Comparison of ENCODE assay signal across 9 mouse cellular contexts in genomic region chr5:90908983-90909382, GRCm38 (mm10). TPM values are rescaled to one million over a fixed set of nuclear protein-coding genes. Genes with fewer than 3 reads are reported as not detected.
A peak's percentile ranks its signal among the peaks of the same experiment; 100 is the strongest.
DNase-seq lines count a peak whose midpoint lies in the region; ATAC-seq and TF ChIP-seq lines count a peak whose summit lies in the region.
"Had no signal": no experiment of that assay in that cellular context is flagged by ENCODE, and none has a peak within 500 bp of the region (broad histone marks: within the 10 kb centered on the region; RNA-seq: fewer than 3 reads in every experiment).

No protein-coding gene starts in this region.

- H3K4me1 ChIP-seq in bone marrow, adult 2 months (ENCODE audit: control insufficient read depth, insufficient read depth, low read length): no peaks in the 10 kb centered on the region
- H3K4me1 ChIP-seq in forebrain, embryonic 11.5 days (replicated peaks; ENCODE audit: control insufficient read depth, insufficient read depth, low read length): no peaks in the 10 kb centered on the region
- no peaks in the 10 kb centered on the region for H3K4me1 ChIP-seq in hindbrain, embryonic 14.5 days (replicated peaks; ENCODE audit: control insufficient read depth, insufficient read depth, low read length)
- H3K4me1 ChIP-seq in midbrain, embryonic 11.5 days (ENCODE audit: control insufficient read depth, insufficient read depth, low read length): no peaks in the 10 kb centered on the region

- no peak overlapping the region for H3K27ac ChIP-seq in bone marrow, adult 2 months (ENCODE audit: control insufficient read depth, insufficient read depth, low read depth, low read length, poor library complexity)
- H3K27ac ChIP-seq in forebrain, embryonic 11.5 days (ENCODE audit: low read depth, low read length): no peak overlapping the region
- no peak overlapping the region for H3K27ac ChIP-seq in hindbrain, embryonic 14.5 days
- H3K27ac ChIP-seq in midbrain, embryonic 11.5 days (ENCODE audit: low read depth, low read length): no peak overlapping the region

- TF ChIP-seq CTCF in bone marrow, adult 2 months (IDR thresholded peaks at IDR 0.05; ENCODE audit: control insufficient read depth, insufficient read depth, low read length): peak; percentile 83

- no peak overlapping the region for H3K4me3 ChIP-seq in bone marrow, adult 2 months (replicated peaks; ENCODE audit: control insufficient read depth, low read depth, low read length)
- no peak overlapping the region for H3K4me3 ChIP-seq in forebrain, embryonic 11.5 days (ENCODE audit: low read depth, low read length)
- H3K4me3 ChIP-seq in hindbrain, embryonic 14.5 days (replicated peaks; ENCODE audit: low read length): no peak overlapping the region
- H3K4me3 ChIP-seq in midbrain, embryonic 11.5 days (ENCODE audit: low read depth, low read length): no peak overlapping the region
- H3K4me3 ChIP-seq: erythroblast, embryonic 14.5 days had no signal

- H3K9me3 ChIP-seq in forebrain, embryonic 11.5 days (ENCODE audit: control insufficient read depth, low read length): no peaks in the 10 kb centered on the region
- H3K9me3 ChIP-seq in hindbrain, embryonic 14.5 days (ENCODE audit: control insufficient read depth, low read length): no peaks in the 10 kb centered on the region
- H3K9me3 ChIP-seq in midbrain, embryonic 11.5 days (ENCODE audit: control insufficient read depth, low read length): no peaks in the 10 kb centered on the region

- no peak overlapping the region for H3K9ac ChIP-seq in forebrain, embryonic 11.5 days (ENCODE audit: low read length)
- H3K9ac ChIP-seq in hindbrain, embryonic 14.5 days: no peak overlapping the region
- no peak overlapping the region for H3K9ac ChIP-seq in midbrain, embryonic 11.5 days (ENCODE audit: low read length)

- no peak for TF ChIP-seq POLR2A in bone marrow, adult 2 months (IDR thresholded peaks at IDR 0.05; ENCODE audit: borderline replicate concordance, control insufficient read depth, low read depth, low read length)

- peak; percentile 58; the same call in 1 of the 2 replicates for ATAC-seq in forebrain, embryonic 11.5 days (replicated peaks; ENCODE audit: low FRiP score)
- ATAC-seq in hindbrain, embryonic 14.5 days (ENCODE audit: low FRiP score): peak; percentile 77; the same call in 1 of the 2 replicates
- ATAC-seq in midbrain, embryonic 11.5 days (ENCODE audit: low FRiP score): peak; percentile 73

- no peak overlapping the region for H3K4me2 ChIP-seq in forebrain, embryonic 11.5 days (ENCODE audit: low read depth, low read length, severe bottlenecking)
- no peak overlapping the region for H3K4me2 ChIP-seq in hindbrain, embryonic 14.5 days (replicated peaks)
- no peak overlapping the region for H3K4me2 ChIP-seq in midbrain, embryonic 11.5 days

- under 1% methylated on average over 2 of the region's 2 CpGs for WGBS in bone marrow, adult 2 months
- WGBS in forebrain, embryonic 11.5 days: 3% methylated on average over 2 of the region's 2 CpGs
- under 1% methylated on average over 2 of the region's 2 CpGs for WGBS in hindbrain, embryonic 14.5 days
- WGBS in midbrain, embryonic 11.5 days: 5% methylated on average over 2 of the region's 2 CpGs

- H3K36me3 ChIP-seq in forebrain, embryonic 11.5 days (ENCODE audit: control insufficient read depth, insufficient read depth, low read length): no peaks in the 10 kb centered on the region
- H3K36me3 ChIP-seq in hindbrain, embryonic 14.5 days (replicated peaks; ENCODE audit: control insufficient read depth, insufficient read depth): no peaks in the 10 kb centered on the region
- no peaks in the 10 kb centered on the region for H3K36me3 ChIP-seq in midbrain, embryonic 11.5 days (ENCODE audit: control insufficient read depth, insufficient read depth, low read length)

- peak; percentile 67 for DNase-seq in ovary, postnatal 36 days (ENCODE audit: low spot score)
- DNase-seq in ovary, adult 18-20 months (ENCODE audit: low spot score): no peak
- peak; percentile 75 for DNase-seq in forebrain, embryonic 11.5 days (ENCODE audit: low spot score)
- peak; percentile 88 for DNase-seq in hindbrain, embryonic 14.5 days (ENCODE audit: low spot score)
- peak; percentile 34 for DNase-seq in left cerebral cortex, adult 11 months (ENCODE audit: low spot score)
- DNase-seq in midbrain, embryonic 11.5 days (ENCODE audit: low spot score, missing footprints): peak; percentile 94
- DNase-seq in telencephalon, adult 2 months (ENCODE audit: low read depth, low spot score): peak; percentile 39

- 0 out of 2 replicates have a peak, but pooled peaks cover 2% of the 10 kb centered on the region for H3K27me3 ChIP-seq in forebrain, embryonic 11.5 days (ENCODE audit: control insufficient read depth, insufficient read depth, low read length)
- peaks cover 8% of the 10 kb centered on the region for H3K27me3 ChIP-seq in hindbrain, embryonic 14.5 days (ENCODE audit: control insufficient read depth, insufficient read depth, low read length)
- peaks cover 6% of the 10 kb centered on the region; the same call in 1 of the 2 replicates for H3K27me3 ChIP-seq in midbrain, embryonic 11.5 days (ENCODE audit: control insufficient read depth, insufficient read depth, low read length)

RNA-seq across cellular contexts. Expression of gene Cxcl2, which starts 5.3 kb away (rescaled TPM):
- not detected in 2 replicates for polyA plus RNA-seq in bone marrow, adult 2 months (2011; ENCODE audit: insufficient read depth, insufficient read length, low replicate concordance, missing spikeins)
- not detected in 2 replicates for polyA plus RNA-seq in forebrain, embryonic 11.5 days (2014; fragmentation: Nextera tagmentation; extraction: Ambion mirVana)
- 0.24 TPM in 1 of 2 replicates, not detected in the other for polyA plus RNA-seq in hindbrain, embryonic 14.5 days (2014; fragmentation: Nextera tagmentation; extraction: Ambion mirVana)
- polyA plus RNA-seq in midbrain, embryonic 11.5 days (2014; fragmentation: Nextera tagmentation; extraction: Ambion mirVana): not detected in 2 replicates

RNA-seq across cellular contexts. Expression of gene Cxcl1, which starts 17.9 kb away (rescaled TPM):
- polyA plus RNA-seq in bone marrow, adult 2 months (2011; ENCODE audit: insufficient read depth, insufficient read length, low replicate concordance, missing spikeins): 1.6 TPM in 1 of 2 replicates, not detected in the other
- not detected in 2 replicates for polyA plus RNA-seq in forebrain, embryonic 11.5 days (2014; fragmentation: Nextera tagmentation; extraction: Ambion mirVana)
- 0.57 and 0.64 TPM in 2 replicates for polyA plus RNA-seq in hindbrain, embryonic 14.5 days (2014; fragmentation: Nextera tagmentation; extraction: Ambion mirVana)
- polyA plus RNA-seq in midbrain, embryonic 11.5 days (2014; fragmentation: Nextera tagmentation; extraction: Ambion mirVana): not detected in 2 replicates
- polyA plus RNA-seq: erythroblast, embryonic 14.5 days had no signal

RNA-seq across cellular contexts. Expression of gene Mthfd2l, which starts 21.9 kb away (rescaled TPM):
- polyA plus RNA-seq in bone marrow, adult 2 months (2011; ENCODE audit: insufficient read depth, insufficient read length, low replicate concordance, missing spikeins): 3.4 and 4.1 TPM in 2 replicates
- polyA plus RNA-seq in forebrain, embryonic 11.5 days (2014; fragmentation: Nextera tagmentation; extraction: Ambion mirVana): 78.3 and 85.0 TPM in 2 replicates
- polyA plus RNA-seq in hindbrain, embryonic 14.5 days (2014; fragmentation: Nextera tagmentation; extraction: Ambion mirVana): 88.3 and 95.7 TPM in 2 replicates
- 105 and 107 TPM in 2 replicates for polyA plus RNA-seq in midbrain, embryonic 11.5 days (2014; fragmentation: Nextera tagmentation; extraction: Ambion mirVana)

Comparison
In these comparisons a context has a peak if more than half of its experiments do, and no peak if none do; other contexts are left out.
1. RNA of gene Mthfd2l, which starts 21.9 kb away (polyA plus RNA-seq): 105 to 107 TPM in midbrain, embryonic 11.5 days, 88.3 to 95.7 TPM in hindbrain, embryonic 14.5 days and 78.3 to 85.0 TPM in forebrain, embryonic 11.5 days; 3.4 to 4.1 TPM in bone marrow, adult 2 months; every median in the first group is over 10 times any median in the second.
2. Peak in every context shown above with its lines, with median percentiles within 50 percentile points of each other: ATAC-seq.